11 mouse cellular contexts compared by ENCODE assay signal in genomic region chr11:60935975-60936373, GRCm38 (mm10). TPM values are rescaled to one million over a fixed set of nuclear protein-coding genes. Genes with fewer than 3 reads are reported as not detected.
A peak's percentile ranks its signal among the peaks of the same experiment; 100 is the strongest.
DNase-seq lines count a peak whose midpoint lies in the region; ATAC-seq and TF ChIP-seq lines count a peak whose summit lies in the region.
"Had no signal": no experiment of that assay in that cellular context is flagged by ENCODE, and none has a peak within 500 bp of the region (broad histone marks: within the 10 kb centered on the region; RNA-seq: fewer than 3 reads in every experiment).

No protein-coding gene starts in this region.

- no peaks in the 10 kb centered on the region for H3K27me3 ChIP-seq in forebrain, embryonic 10.5 days (ENCODE audit: poor library complexity, severe bottlenecking)
- H3K27me3 ChIP-seq in forebrain, embryonic 13.5 days = no peaks in the 10 kb centered on the region
- no peaks in the 10 kb centered on the region for H3K27me3 ChIP-seq in kidney, postnatal 0 days (ENCODE audit: insufficient read depth, low read length)
- no peaks in the 10 kb centered on the region for H3K27me3 ChIP-seq in intestine, embryonic 16.5 days (replicated peaks; ENCODE audit: control insufficient read depth, insufficient read depth, low read length)
- no peaks in the 10 kb centered on the region for H3K27me3 ChIP-seq in small intestine, adult 2 months (ENCODE audit: control insufficient read depth, insufficient read depth, low read length)

- TF ChIP-seq CTCF in kidney, postnatal 0 days (IDR thresholded peaks at IDR 0.05; ENCODE audit: low read depth) = no peak
- TF ChIP-seq CTCF in small intestine, adult 2 months (IDR thresholded peaks at IDR 0.05; ENCODE audit: extremely low read depth, insufficient read length, insufficient replicate concordance, low read depth, low read length) = no peak

- peak overlapping the region; percentile 8; the same call in 1 of the 2 replicates for H3K27ac ChIP-seq in forebrain, embryonic 10.5 days
- H3K27ac ChIP-seq in forebrain, embryonic 13.5 days = no peak overlapping the region
- peak overlapping the region; percentile 60 for H3K27ac ChIP-seq in kidney, postnatal 0 days
- H3K27ac ChIP-seq in intestine, embryonic 16.5 days (ENCODE audit: low read length) = peak overlapping the region; percentile 94
- peak overlapping the region; percentile 98 for H3K27ac ChIP-seq in small intestine, adult 2 months (ENCODE audit: insufficient read depth, low read depth, low read length)
- H3K27ac ChIP-seq: midbrain, embryonic 12.5 days had no signal

- no peak for DNase-seq in forebrain, embryonic 10.5 days (ENCODE audit: extremely low spot score, low spot score)
- no peak for DNase-seq in kidney, postnatal 0 days (ENCODE audit: low spot score)
- no peak for DNase-seq in kidney, postnatal 25 days
- DNase-seq in MN1 (ENCODE audit: low spot score) = no peak
- DNase-seq in layer of hippocampus, adult 9-11 months = no peak
- DNase-seq: embryo, embryonic 11 days had no signal

- ATAC-seq in forebrain, embryonic 13.5 days = no peak
- ATAC-seq in kidney, postnatal 0 days (replicated peaks; ENCODE audit: low FRiP score, low read depth) = no peak
- no peak for ATAC-seq in intestine, embryonic 16.5 days
- ATAC-seq: hindbrain, embryonic 16.5 days had no signal

- H3K9ac ChIP-seq in forebrain, embryonic 13.5 days = no peak overlapping the region; the same call in 1 of the 2 replicates
- H3K9ac ChIP-seq in kidney, postnatal 0 days (ENCODE audit: low read depth, low read length) = no peak overlapping the region
- peak overlapping the region; percentile 48; the same call in 1 of the 2 replicates for H3K9ac ChIP-seq in intestine, embryonic 16.5 days (ENCODE audit: low read depth, low read length)
- H3K9ac ChIP-seq: midbrain, embryonic 12.5 days had no signal

- no peak for TF ChIP-seq POLR2A in small intestine, adult 2 months (IDR thresholded peaks at IDR 0.05; ENCODE audit: low read depth, low read length)

- H3K4me2 ChIP-seq in forebrain, embryonic 13.5 days = no peak overlapping the region
- H3K4me2 ChIP-seq in kidney, postnatal 0 days (ENCODE audit: low read length) = peak overlapping the region; percentile 34; the same call in 1 of the 2 replicates
- peak overlapping the region; percentile 56 for H3K4me2 ChIP-seq in intestine, embryonic 16.5 days (ENCODE audit: low read depth, low read length)
- H3K4me2 ChIP-seq: midbrain, embryonic 12.5 days had no signal

- H3K4me1 ChIP-seq in forebrain, embryonic 10.5 days = peaks cover 53% of the 10 kb centered on the region
- peaks cover 26% of the 10 kb centered on the region for H3K4me1 ChIP-seq in forebrain, embryonic 13.5 days
- H3K4me1 ChIP-seq in kidney, postnatal 0 days (replicated peaks; ENCODE audit: insufficient read depth, low read length) = peaks cover 62% of the 10 kb centered on the region
- H3K4me1 ChIP-seq in intestine, embryonic 16.5 days (ENCODE audit: control insufficient read depth, insufficient read depth, low read length) = peaks cover 71% of the 10 kb centered on the region
- H3K4me1 ChIP-seq in small intestine, adult 2 months (ENCODE audit: control insufficient read depth, insufficient read depth, insufficient read length, low read length) = peaks cover 52% of the 10 kb centered on the region

- H3K4me3 ChIP-seq in forebrain, embryonic 10.5 days = no peak overlapping the region
- no peak overlapping the region for H3K4me3 ChIP-seq in forebrain, embryonic 13.5 days
- H3K4me3 ChIP-seq in kidney, postnatal 0 days (replicated peaks; ENCODE audit: low read depth, low read length) = no peak overlapping the region
- no peak overlapping the region for H3K4me3 ChIP-seq in intestine, embryonic 16.5 days (ENCODE audit: low read length)
- H3K4me3 ChIP-seq in small intestine, adult 2 months (ENCODE audit: low read depth, low read length) = peak overlapping the region; percentile 50; the same call in 1 of the 2 replicates
- H3K4me3 ChIP-seq: midbrain, embryonic 12.5 days had no signal

- H3K9me3 ChIP-seq in forebrain, embryonic 10.5 days = no peaks in the 10 kb centered on the region
- no peaks in the 10 kb centered on the region for H3K9me3 ChIP-seq in forebrain, embryonic 13.5 days (replicated peaks)
- no peaks in the 10 kb centered on the region for H3K9me3 ChIP-seq in kidney, postnatal 0 days (replicated peaks; ENCODE audit: low read length)
- H3K9me3 ChIP-seq in intestine, embryonic 16.5 days (ENCODE audit: control insufficient read depth, low read length) = no peaks in the 10 kb centered on the region
- H3K9me3 ChIP-seq: midbrain, embryonic 12.5 days had no signal

- peaks cover 23% of the 10 kb centered on the region for H3K36me3 ChIP-seq in forebrain, embryonic 10.5 days (replicated peaks)
- no peaks in the 10 kb centered on the region for H3K36me3 ChIP-seq in forebrain, embryonic 13.5 days (ENCODE audit: poor library complexity, severe bottlenecking)
- H3K36me3 ChIP-seq in kidney, postnatal 0 days (ENCODE audit: insufficient read depth, low read length) = no peaks in the 10 kb centered on the region
- no peaks in the 10 kb centered on the region for H3K36me3 ChIP-seq in intestine, embryonic 16.5 days (ENCODE audit: control insufficient read depth, insufficient read depth, low read length)
- peaks cover 6% of the 10 kb centered on the region for H3K36me3 ChIP-seq in small intestine, adult 2 months (ENCODE audit: control insufficient read depth, insufficient read depth, low read length)
- H3K36me3 ChIP-seq: midbrain, embryonic 12.5 days had no signal

- WGBS in forebrain, embryonic 10.5 days = 84% methylated on average over 4 of the region's 4 CpGs
- WGBS in forebrain, embryonic 13.5 days = 84% methylated on average over 4 of the region's 4 CpGs
- WGBS in kidney, postnatal 0 days = 42% methylated on average over 4 of the region's 4 CpGs
- 71% methylated on average over 4 of the region's 4 CpGs for WGBS in intestine, embryonic 16.5 days
- WGBS in small intestine, adult 2 months = 50% methylated on average over 4 of the region's 4 CpGs

RNA-seq across cellular contexts. Expression of gene Map2k3, which starts 4.1 kb away (rescaled TPM):
- polyA plus RNA-seq in forebrain, embryonic 10.5 days (2016; fragmentation: Nextera tagmentation; extraction: Ambion mirVana) = 67.0 and 73.2 TPM in 2 replicates
- 33.9 and 36.1 TPM in 2 replicates for polyA plus RNA-seq in forebrain, embryonic 13.5 days (2015; fragmentation: Nextera tagmentation; extraction: Ambion mirVana)
- 83.5 and 90.1 TPM in 2 replicates for polyA plus RNA-seq in kidney, postnatal 0 days (2015; fragmentation: Nextera tagmentation; extraction: Ambion mirVana)
- 172 and 174 TPM in 2 replicates for polyA plus RNA-seq in intestine, embryonic 16.5 days (2015; fragmentation: Nextera tagmentation; extraction: Ambion mirVana)
- polyA plus RNA-seq in small intestine, adult 2 months (2012; rRNA removed) = 71.6 and 98.9 TPM in 2 replicates

RNA-seq across cellular contexts. Expression of gene Natd1, which starts 21.4 kb away (rescaled TPM):
- polyA plus RNA-seq in forebrain, embryonic 10.5 days (2016; fragmentation: Nextera tagmentation; extraction: Ambion mirVana) = 20.1 and 23.0 TPM in 2 replicates
- polyA plus RNA-seq in forebrain, embryonic 13.5 days (2015; fragmentation: Nextera tagmentation; extraction: Ambion mirVana) = 27.3 and 33.7 TPM in 2 replicates
- polyA plus RNA-seq in kidney, postnatal 0 days (2015; fragmentation: Nextera tagmentation; extraction: Ambion mirVana) = 20.7 and 21.1 TPM in 2 replicates
- 10.8 and 13.0 TPM in 2 replicates for polyA plus RNA-seq in intestine, embryonic 16.5 days (2015; fragmentation: Nextera tagmentation; extraction: Ambion mirVana)
- polyA plus RNA-seq in small intestine, adult 2 months (2012; rRNA removed) = 7.1 and 13.2 TPM in 2 replicates

RNA-seq across cellular contexts. Expression of gene Tmem11, which starts 56.9 kb away (rescaled TPM):
- polyA plus RNA-seq in forebrain, embryonic 10.5 days (2016; fragmentation: Nextera tagmentation; extraction: Ambion mirVana) = 74.3 and 76.2 TPM in 2 replicates
- polyA plus RNA-seq in forebrain, embryonic 13.5 days (2015; fragmentation: Nextera tagmentation; extraction: Ambion mirVana) = 58.7 and 65.7 TPM in 2 replicates
- polyA plus RNA-seq in kidney, postnatal 0 days (2015; fragmentation: Nextera tagmentation; extraction: Ambion mirVana) = 55.9 and 57.8 TPM in 2 replicates
- polyA plus RNA-seq in intestine, embryonic 16.5 days (2015; fragmentation: Nextera tagmentation; extraction: Ambion mirVana) = 67.4 and 74.7 TPM in 2 replicates
- 35.6 and 55.5 TPM in 2 replicates for polyA plus RNA-seq in small intestine, adult 2 months (2012; rRNA removed)
